Mouse (Mus musculus) CH12.LX (cell line): ENCODE data around the gene Thap8. TPM values are rescaled to one million over a fixed set of nuclear protein-coding genes. Genes with fewer than 3 reads are reported as not detected.

Experiments
- DNase-seq: peaks from one replicate; pipeline ENCODE4 v3.0.0-alpha.2; 2013; ENCODE audit errors: extremely low read depth
- H3K27ac ChIP-seq: 2 replicates; pipeline ENCODE4 v1.5.1; 2012; ENCODE audit warnings: low read depth, mild to moderate bottlenecking, control low read depth, moderate library complexity; ENCODE audit not compliant: insufficient read depth
- H3K27me3 ChIP-seq: replicated peaks from 2 replicates; pipeline ENCODE3; 2012; ENCODE audit warnings: inconsistent platforms
- H3K36me3 ChIP-seq, 2 experiments: replicated peaks in 1 of 2; 2 replicates each; pipeline versions ENCODE3 to v1.6.1; 2012; ENCODE audit warnings: inconsistent platforms in 1 of 2, low read length in 1 of 2, mild to moderate bottlenecking in 1 of 2, mixed read lengths in 1 of 2, moderate library complexity in 1 of 2; ENCODE audit not compliant: control insufficient read depth in 1 of 2, insufficient read depth in 1 of 2
- H3K4me1 ChIP-seq, 2 experiments: 2 replicates each; pipeline ENCODE4 v1.6.1; 2012; ENCODE audit warnings: inconsistent platforms in 1 of 2, moderate library complexity in 1 of 2; ENCODE audit not compliant: insufficient read depth in 2 of 2, control insufficient read depth in 1 of 2
- H3K4me2 ChIP-seq: 2 replicates; pipeline ENCODE4 v1.6.1; 2012; ENCODE audit warnings: low read depth, mild to moderate bottlenecking, control low read depth; ENCODE audit not compliant: poor library complexity, insufficient read depth, severe bottlenecking
- H3K4me3 ChIP-seq, 3 experiments: fragments of 150-350 bp in 1 of 3; sonication (generic) in 1 of 3; replicated peaks in 1 of 3; 2 replicates each; pipeline versions ENCODE3 to v1.5.1; 2011 to 2012; ENCODE audit warnings: low read depth in 2 of 3, low read length in 2 of 3, mild to moderate bottlenecking in 2 of 3, moderate library complexity in 2 of 3, control low read depth in 1 of 3, improper control_type of control experiment in 1 of 3, inconsistent platforms in 1 of 3, mixed read lengths in 1 of 3; ENCODE audit not compliant: poor library complexity in 1 of 3
- H3K79me2 ChIP-seq: replicated peaks from 2 replicates; pipeline ENCODE4 v1.6.1; 2012; ENCODE audit warnings: mild to moderate bottlenecking, moderate library complexity; ENCODE audit not compliant: control insufficient read depth, poor library complexity, insufficient read depth, severe bottlenecking; ENCODE audit errors: extremely low read depth
- H3K9ac ChIP-seq: 2 replicates; pipeline ENCODE4 v1.6.1; 2012; ENCODE audit warnings: low read depth, mild to moderate bottlenecking, control low read depth, moderate library complexity; ENCODE audit not compliant: insufficient read depth
- H3K9me3 ChIP-seq: replicated peaks from 2 replicates; pipeline ENCODE3; 2012; ENCODE audit warnings: low read length, inconsistent platforms, mixed read lengths
- CHD1 ChIP-seq: IDR thresholded peaks from 2 replicates; pipeline ENCODE4 v1.6.1; 2012; ENCODE audit warnings: low read depth, low read length, improper control_type of control experiment, inconsistent platforms
- CTCF ChIP-seq, 2 experiments: IDR thresholded peaks in 1 of 2; conservative IDR thresholded peaks in 1 of 2; 2 replicates each; pipeline ENCODE4 v1.5.1; 2011 to 2012; ENCODE audit warnings: low read depth in 2 of 2, low read length in 2 of 2, improper control_type of control experiment in 1 of 2, inconsistent platforms in 1 of 2, mild to moderate bottlenecking in 1 of 2, moderate library complexity in 1 of 2
- ELF1 ChIP-seq: IDR thresholded peaks from 2 replicates; pipeline ENCODE4 v1.6.1; 2014; ENCODE audit warnings: low read depth, mild to moderate bottlenecking, inconsistent platforms, low read length, improper control_type of control experiment
- HCFC1 ChIP-seq: IDR thresholded peaks from 2 replicates; pipeline ENCODE4 v1.6.1; 2012; ENCODE audit warnings: low read depth, mild to moderate bottlenecking, inconsistent platforms, low read length, improper control_type of control experiment
- JUN ChIP-seq: IDR thresholded peaks from 2 replicates; pipeline ENCODE4 v1.6.1; 2011; ENCODE audit warnings: low read depth, mild to moderate bottlenecking, low read length, improper control_type of control experiment, moderate library complexity; ENCODE audit not compliant: insufficient read depth
- MAZ ChIP-seq: IDR thresholded peaks from 2 replicates; pipeline ENCODE4 v1.6.1; 2012; ENCODE audit warnings: low read depth, mild to moderate bottlenecking, inconsistent platforms, low read length, improper control_type of control experiment, moderate library complexity
- MXI1 ChIP-seq: IDR thresholded peaks from 2 replicates; pipeline ENCODE4 v1.6.1; 2011; ENCODE audit warnings: mild to moderate bottlenecking, low read depth, low read length, improper control_type of control experiment
- NELFE ChIP-seq: IDR thresholded peaks from 2 replicates; pipeline ENCODE4 v1.6.1; 2011; ENCODE audit warnings: low read depth, low read length, improper control_type of control experiment
- POLR2A ChIP-seq: IDR thresholded peaks from 2 replicates; pipeline ENCODE4 v1.6.1; 2011; ENCODE audit warnings: low read depth, mild to moderate bottlenecking, improper control_type of control experiment, low read length
- POLR2AphosphoS2 ChIP-seq: IDR thresholded peaks from 2 replicates; pipeline ENCODE4 v1.6.1; 2011; ENCODE audit warnings: low read depth, low read length, improper control_type of control experiment
- RAD21 ChIP-seq: IDR thresholded peaks from 2 replicates; pipeline ENCODE4 v1.6.1; 2011; ENCODE audit warnings: low read depth, mild to moderate bottlenecking, low read length, improper control_type of control experiment, moderate library complexity
- RCOR1 ChIP-seq: conservative IDR thresholded peaks from 2 replicates; pipeline ENCODE4 v1.6.1; 2012; ENCODE audit warnings: low read depth, mild to moderate bottlenecking, inconsistent platforms, low read length, improper control_type of control experiment
- SMC3 ChIP-seq: IDR thresholded peaks from 2 replicates; pipeline ENCODE4 v1.6.1; 2011; ENCODE audit warnings: low read depth, low read length, improper control_type of control experiment
- TBP ChIP-seq: conservative IDR thresholded peaks from 2 replicates; pipeline ENCODE4 v1.6.1; 2011; ENCODE audit warnings: low read depth, low read length, improper control_type of control experiment
- TCF12 ChIP-seq: IDR thresholded peaks from 2 replicates; pipeline ENCODE4 v1.6.1; 2014; ENCODE audit warnings: low read depth, mild to moderate bottlenecking, inconsistent platforms, low read length, improper control_type of control experiment
- UBTF ChIP-seq: IDR thresholded peaks from 2 replicates; pipeline ENCODE4 v1.6.1; 2012; ENCODE audit warnings: low read depth, mild to moderate bottlenecking, inconsistent platforms, low read length, improper control_type of control experiment, moderate library complexity
- USF2 ChIP-seq: conservative IDR thresholded peaks from 2 replicates; pipeline ENCODE4 v1.6.1; 2011; ENCODE audit warnings: low read depth, low read length, improper control_type of control experiment
- ZNF384 ChIP-seq: IDR thresholded peaks from 2 replicates; pipeline ENCODE4 v1.6.1; 2012; ENCODE audit warnings: low read depth, low read length, improper control_type of control experiment, inconsistent platforms
- dilution Hi-C: fragments of 300-500 bp; cut with MboI; formaldehyde crosslinking; loops from 2 replicates; pipeline ENCODE4 v1.14.3; 2020; ENCODE audit warnings: low sequenced_read_pairs; ENCODE audit not compliant: extremely low pct_unique_long_range_greater_than_20kb, extremely low pct_ligation_motif_present
- in situ Hi-C: fragments of 300-500 bp; cut with MboI; formaldehyde crosslinking; loops from 3 replicates; pipeline ENCODE4 v1.14.3; 2019; ENCODE audit warnings: low sequenced_read_pairs, low pct_ligation_motif_present, low pct_unique_long_range_greater_than_20kb, mixed read lengths
- polyA plus RNA-seq: library from polyadenylated mRNA; unstranded; fragments of >175 nt; gene quantifications from 2 replicates; pipeline ENCODE4 v1.2.1, GENCODE M21; 2012; ENCODE audit warnings: low read depth; ENCODE audit not compliant: insufficient read length
- total RNA-seq, 2 experiments: library from RNA; depleted of rRNA; stranded (reverse); fragments of 300-350 nt in 1 of 2; fragments of >200 nt in 1 of 2; gene quantifications; 2 replicates each; pipeline ENCODE4 v1.2.3; 2012 to 2014

The Thap8 gene
- total and polyA plus RNA-seq, 3 experiments: 0.23 to 0.38 TPM; not detected in 1

GRCm38 (mm10) chr7:30328379-30328778 lies 48.5 kb downstream of the Thap8 start:
- H3K4me1 ChIP-seq: peaks cover 8 to 25% of the 10 kb centered on the region in 2 experiments
- in situ Hi-C loops: no loop called here
- no peak overlapping the region for H3K27ac ChIP-seq
- H3K27me3 ChIP-seq: peaks cover 49% of the 10 kb centered on the region
- no peak for TF ChIP-seq RAD21
- no peak for TF ChIP-seq TCF12
- TF ChIP-seq MXI1: no peak
- no peak for TF ChIP-seq POLR2AphosphoS2
- TF ChIP-seq JUN: no peak
- no peak for TF ChIP-seq USF2
- TF ChIP-seq RCOR1: no peak
- TF ChIP-seq ZNF384: no peak
- TF ChIP-seq ELF1: no peak
- no peak for TF ChIP-seq MAZ
- no peak overlapping the region for H3K4me2 ChIP-seq
- DNase-seq: no peak
- dilution Hi-C loops: no loop called here
- H3K36me3 ChIP-seq: no peaks in the 10 kb centered on the region
- H3K9me3 ChIP-seq: peaks cover 18% of the 10 kb centered on the region
- no peak overlapping the region for H3K4me3 ChIP-seq
- H3K9ac ChIP-seq: no peak overlapping the region
- no peaks in the 10 kb centered on the region for H3K79me2 ChIP-seq

DNA sequence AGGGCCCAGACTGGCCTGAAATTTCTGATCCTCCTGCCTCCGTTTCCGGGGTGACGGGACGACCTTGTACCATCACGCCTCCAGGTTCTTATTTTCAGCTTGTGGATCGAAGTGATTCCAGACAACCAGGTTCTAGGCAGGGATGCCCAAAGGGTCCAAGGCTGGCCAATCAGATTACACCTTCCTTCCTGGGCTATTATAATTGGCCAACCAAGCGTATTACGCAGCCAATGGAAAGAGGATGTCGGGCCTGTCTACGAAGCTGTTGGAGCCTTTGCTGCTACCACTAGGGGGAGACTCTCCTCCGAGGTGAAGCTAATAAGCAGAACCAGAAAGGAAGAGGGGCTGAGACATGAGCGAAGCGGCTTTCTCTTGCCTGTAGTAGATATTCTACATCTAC lies 52.0 kb downstream of the Thap8 start:
- DNase-seq: peak; percentile 93
- Histone ChIP-seq H3K4me2 (peak overlapping the region; percentile 84), H3K27me3 (peaks cover 83% of the 10 kb centered on the region), H3K9ac (peak overlapping the region; percentile 31; the same call in 1 of the 2 replicates), H3K4me1 (peaks cover 6 to 9% of the 10 kb centered on the region in 2 experiments), H3K9me3 (peaks cover 8% of the 10 kb centered on the region)
- no peak for TF ChIP-seq CHD1
- 0 out of 2 replicates have a peak, but pooled peaks have one; percentile 39 for TF ChIP-seq TBP
- TF ChIP-seq POLR2A: peak; percentile 25; the same call in 1 of the 2 replicates
- peak; percentile 43 for TF ChIP-seq HCFC1
- TF ChIP-seq RAD21: peak; percentile 44
- TF ChIP-seq SMC3: peak; percentile 57
- TF ChIP-seq CTCF (conservative IDR thresholded peaks at IDR 0.05 in 1 of 2, IDR thresholded peaks at IDR 0.05 in 1 of 2; ENCODE audit: low read depth in 2 of 2, low read length in 2 of 2): peak; percentile 89 to 90
- no peak; the same call in 1 of the 2 replicates for TF ChIP-seq NELFE
- no peak for TF ChIP-seq UBTF
- TF ChIP-seq, all 38 proteins: peak for 6
- no peak overlapping the region for H3K27ac ChIP-seq
- in situ Hi-C loops: no loop called here
- H3K36me3 ChIP-seq: no peaks in the 10 kb centered on the region
- H3K4me3 ChIP-seq: no peak overlapping the region
- dilution Hi-C loops: no loop called here
- H3K79me2 ChIP-seq: no peaks in the 10 kb centered on the region
